Mouse (Mus musculus) hindbrain, postnatal 0 days (tissue): ENCODE measurements around the gene Pemt. TPM values are rescaled to one million over a fixed set of nuclear protein-coding genes. Genes with fewer than 3 reads are reported as not detected.
A peak's percentile ranks its signal among the peaks of the same experiment; 100 is the strongest.

Experiments
- ATAC-seq: fragments of 200-750 bp; cut with Nextera tagmentation; 2 replicates; pipeline ENCODE4 v1.8.0; 2017; ENCODE audit warnings: mild to moderate bottlenecking, moderate TSS enrichment, moderate library complexity
- DNase-seq: peaks from one replicate; pipeline ENCODE4 v3.0.0-alpha.2; 2015; ENCODE audit warnings: low spot score
- H3K27ac ChIP-seq: fragments of 300-500 bp; sonication (generic); 2 replicates; pipeline ENCODE4 v1.5.1; 2014; ENCODE audit warnings: mild to moderate bottlenecking
- H3K27me3 ChIP-seq: fragments of 300-500 bp; sonication (generic); 2 replicates; pipeline ENCODE4 v1.6.1; 2014; ENCODE audit warnings: low read length, mixed read lengths; ENCODE audit not compliant: insufficient read depth
- H3K36me3 ChIP-seq: fragments of 300-500 bp; sonication (generic); 2 replicates; pipeline ENCODE4 v1.6.1; 2014; ENCODE audit warnings: low read length, mixed read lengths; ENCODE audit not compliant: insufficient read depth
- H3K4me1 ChIP-seq: fragments of 300-500 bp; sonication (generic); 2 replicates; pipeline ENCODE4 v1.6.1; 2014; ENCODE audit warnings: antibody characterized with exemption, low read length, mixed read lengths; ENCODE audit not compliant: insufficient read depth
- H3K4me2 ChIP-seq: fragments of 300-500 bp; sonication (generic); 2 replicates; pipeline ENCODE4 v1.6.1; 2014; ENCODE audit warnings: low read depth, mild to moderate bottlenecking, low read length, moderate library complexity, mixed read lengths
- H3K4me3 ChIP-seq: fragments of 300-500 bp; sonication (generic); 2 replicates; pipeline ENCODE4 v1.5.1; 2014; ENCODE audit warnings: low read length
- H3K9ac ChIP-seq: fragments of 300-500 bp; sonication (generic); replicated peaks from 2 replicates; pipeline ENCODE4 v1.6.1; 2014; ENCODE audit warnings: mild to moderate bottlenecking, low read length, moderate library complexity, mixed read lengths
- H3K9me3 ChIP-seq: fragments of 300-500 bp; sonication (generic); 2 replicates; pipeline ENCODE4 v1.6.1; 2016; ENCODE audit warnings: low read length, mixed read lengths
- CTCF ChIP-seq: IDR thresholded peaks from 2 replicates; pipeline ENCODE4 v1.5.1; 2016; ENCODE audit warnings: antibody characterized with exemption, control low read depth, low read depth
- WGBS: fragments of 180-500 bp; shearing (Covaris S2); extraction: QIAGEN DNeasy Blood & Tissue Kit; methylation state at CpG from one replicate; pipeline ENCODE4 v1.1.7; 2014; 5-methylcytosine and 5-hydroxymethylcytosine counted together
- polyA plus RNA-seq: library from polyadenylated mRNA; unstranded; fragments of >200 nt; fragmentation: Nextera tagmentation; extraction: Ambion mirVana; gene quantifications from 2 replicates; pipeline ENCODE4 v1.2.1, GENCODE M21; 2015
- total RNA-seq: library from RNA; depleted of rRNA; stranded (reverse); fragments of >200 nt; gene quantifications from 2 replicates; pipeline ENCODE4 v1.2.3, GENCODE M21; 2014; rRNA removed

Gene Pemt
- total and polyA plus RNA-seq, 2 experiments from 2014 or later = 12.6 to 14.5 TPM

- ATAC-seq (peak; percentile 62; the same call in 1 of the 2 replicates), DNase-seq (peak; percentile 56)
- no peak overlapping the region for H3K9ac ChIP-seq
- no peaks in the 10 kb centered on the region for H3K9me3 ChIP-seq
- 0 out of 2 replicates have a peak overlapping the region, but pooled peaks have one; percentile 26 for H3K27ac ChIP-seq
- H3K4me1 ChIP-seq = 0 out of 2 replicates have a peak, but pooled peaks cover 5% of the 10 kb centered on the region
- H3K4me3 ChIP-seq = no peak overlapping the region
- no peak for TF ChIP-seq CTCF
- WGBS = 30% methylated on average over 12 of the region's 12 CpGs
- no peaks in the 10 kb centered on the region for H3K36me3 ChIP-seq
- no peak overlapping the region for H3K4me2 ChIP-seq
- no peaks in the 10 kb centered on the region for H3K27me3 ChIP-seq
Measured at GRCm38 (mm10) chr11:59933943-59934342, 112.3 kb downstream of the Pemt start.

- Histone ChIP-seq H3K36me3 (no peaks in the 10 kb centered on the region), H3K27me3 (no peaks in the 10 kb centered on the region), H3K9me3 (no peaks in the 10 kb centered on the region), H3K27ac (no peak overlapping the region), H3K4me3 (no peak overlapping the region), H3K4me2 (no peak overlapping the region), H3K4me1 (0 out of 2 replicates have a peak, but pooled peaks cover 5% of the 10 kb centered on the region), H3K9ac (no peak overlapping the region)
- DNase-seq (no peak), ATAC-seq (no peak)
- TF ChIP-seq CTCF = no peak
- 66% methylated on average over 9 of the region's 9 CpGs for WGBS
Measured at GRCm38 (mm10) chr11:59932560-59933337, 113.5 kb downstream of the Pemt start.

GRCm38 (mm10) chr11:59930031-59930430 lies 116.3 kb downstream of the Pemt start:
- no peak for ATAC-seq
- Histone ChIP-seq H3K4me1 (0 out of 2 replicates have a peak, but pooled peaks cover 5% of the 10 kb centered on the region), H3K27me3 (no peaks in the 10 kb centered on the region), H3K4me2 (no peak overlapping the region), H3K9ac (no peak overlapping the region), H3K9me3 (no peaks in the 10 kb centered on the region), H3K36me3 (no peaks in the 10 kb centered on the region), H3K27ac (no peak overlapping the region), H3K4me3 (no peak overlapping the region)
- no peak for TF ChIP-seq CTCF
- 34% methylated on average over 4 of the region's 4 CpGs for WGBS
- no peak for DNase-seq

GRCm38 (mm10) chr11:59921265-59921664 lies 125.0 kb downstream of the Pemt start:
- Histone ChIP-seq H3K4me1 (no peaks in the 10 kb centered on the region), H3K9ac (no peak overlapping the region), H3K36me3 (no peaks in the 10 kb centered on the region), H3K27ac (no peak overlapping the region), H3K4me3 (no peak overlapping the region), H3K9me3 (no peaks in the 10 kb centered on the region), H3K4me2 (no peak overlapping the region), H3K27me3 (no peaks in the 10 kb centered on the region)
- ATAC-seq = no peak
- TF ChIP-seq CTCF = no peak
- 22% methylated on average over 7 of the region's 7 CpGs for WGBS
- no peak for DNase-seq

Other genes starting within 250 kb of the Pemt start
- 42.8 and 43.5 TPM in 2 replicates for gene Flcn, start 236.5 kb downstream of the Pemt start, total RNA-seq
- 28.4 and 28.8 TPM in 2 replicates for gene Flcn, start 236.5 kb downstream of the Pemt start, polyA plus RNA-seq
- 85.4 and 101 TPM in 2 replicates for gene Nt5m, start 207.0 kb downstream of the Pemt start, total RNA-seq
- gene Nt5m, start 207.0 kb downstream of the Pemt start, polyA plus RNA-seq = 88.4 and 89.1 TPM in 2 replicates
- gene Cops3, start 206.7 kb downstream of the Pemt start, total RNA-seq = 96.0 and 105 TPM in 2 replicates
- gene Cops3, start 206.7 kb downstream of the Pemt start, polyA plus RNA-seq = 153 and 158 TPM in 2 replicates
- 25.7 and 34.1 TPM in 2 replicates for gene Med9, start 98.3 kb downstream of the Pemt start, total RNA-seq
- 39.7 and 41.8 TPM in 2 replicates for gene Med9, start 98.3 kb downstream of the Pemt start, polyA plus RNA-seq
- 0.10 and 0.47 TPM in 2 replicates for gene Rasd1, start 81.5 kb downstream of the Pemt start, total RNA-seq
- 2.0 and 2.3 TPM in 2 replicates for gene Rasd1, start 81.5 kb downstream of the Pemt start, polyA plus RNA-seq
- gene Rai1, start 58.5 kb upstream of the Pemt start, total RNA-seq = 70.0 and 90.2 TPM in 2 replicates
- 20.8 and 24.9 TPM in 2 replicates for gene Rai1, start 58.5 kb upstream of the Pemt start, polyA plus RNA-seq
- gene Srebf1, start 176.1 kb upstream of the Pemt start, total RNA-seq = 163 and 169 TPM in 2 replicates
- 50.6 and 59.5 TPM in 2 replicates for gene Srebf1, start 176.1 kb upstream of the Pemt start, polyA plus RNA-seq